Mouse (Mus musculus): ENCODE measurements around the gene Zbtb16.

Zbtb16 gene

DNA sequence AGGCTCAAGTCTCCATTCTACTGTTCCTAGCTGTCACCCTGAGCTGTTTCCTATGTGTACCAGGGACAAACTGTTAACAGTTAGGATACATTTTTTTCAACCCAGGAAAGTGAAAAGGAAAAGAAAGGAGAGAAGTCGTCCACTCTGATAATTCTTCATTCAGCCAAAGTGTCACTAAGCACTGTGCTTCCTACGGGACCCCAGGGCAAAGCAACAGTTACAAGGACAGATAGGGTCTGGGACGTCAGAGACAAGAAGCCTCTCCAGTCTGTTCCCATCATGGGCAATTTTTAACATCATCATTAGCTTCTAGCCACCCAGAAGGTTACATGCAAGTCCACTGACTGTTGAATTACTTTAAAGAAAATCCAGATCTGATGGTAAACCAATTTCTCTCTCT, 111.3 kb downstream of the Zbtb16 start:
- no peak for DNase-seq

DNA sequence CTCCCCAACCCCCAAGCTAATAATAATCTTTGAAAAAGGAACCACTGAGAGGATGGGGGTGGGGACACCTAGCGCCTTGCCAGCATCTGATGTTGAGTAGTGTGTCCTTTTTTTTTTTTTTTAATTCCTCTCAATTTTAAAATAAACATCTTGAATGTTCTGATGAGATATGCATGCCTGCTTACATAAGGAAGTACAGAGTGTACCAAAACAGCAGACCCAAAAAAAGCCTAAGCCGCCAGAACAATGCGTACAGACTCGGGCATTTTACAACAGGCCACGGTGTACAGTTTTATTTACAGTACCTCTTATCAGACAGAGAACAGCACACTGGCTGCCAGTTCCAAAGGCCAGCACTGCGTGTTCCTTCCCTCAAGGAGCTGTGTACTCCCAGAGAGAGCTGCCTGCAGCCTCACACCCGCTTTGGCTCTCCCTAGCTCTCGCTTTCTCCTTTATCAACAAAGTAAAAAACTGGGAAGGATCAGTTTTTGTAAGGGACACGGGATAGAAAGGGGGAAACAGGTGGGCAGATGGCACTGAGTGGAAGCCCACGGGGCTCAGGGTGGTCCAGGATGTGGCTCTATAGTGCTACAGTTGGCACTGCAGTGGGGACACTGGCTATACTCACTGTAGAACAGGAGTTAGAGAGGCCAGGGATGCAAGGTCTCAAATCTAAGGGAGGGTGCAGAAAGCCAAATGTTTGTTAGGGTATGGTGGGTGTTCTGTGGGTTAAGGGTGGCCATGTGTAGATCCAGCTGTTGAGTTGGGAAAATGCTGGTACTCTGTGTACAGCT, 112.3 kb downstream of the Zbtb16 start:
- DNase-seq: no peak

GRCm38 (mm10) chr9:48723025-48723424, 113.0 kb downstream of the Zbtb16 start:
- DNase-seq: no peak

DNA sequence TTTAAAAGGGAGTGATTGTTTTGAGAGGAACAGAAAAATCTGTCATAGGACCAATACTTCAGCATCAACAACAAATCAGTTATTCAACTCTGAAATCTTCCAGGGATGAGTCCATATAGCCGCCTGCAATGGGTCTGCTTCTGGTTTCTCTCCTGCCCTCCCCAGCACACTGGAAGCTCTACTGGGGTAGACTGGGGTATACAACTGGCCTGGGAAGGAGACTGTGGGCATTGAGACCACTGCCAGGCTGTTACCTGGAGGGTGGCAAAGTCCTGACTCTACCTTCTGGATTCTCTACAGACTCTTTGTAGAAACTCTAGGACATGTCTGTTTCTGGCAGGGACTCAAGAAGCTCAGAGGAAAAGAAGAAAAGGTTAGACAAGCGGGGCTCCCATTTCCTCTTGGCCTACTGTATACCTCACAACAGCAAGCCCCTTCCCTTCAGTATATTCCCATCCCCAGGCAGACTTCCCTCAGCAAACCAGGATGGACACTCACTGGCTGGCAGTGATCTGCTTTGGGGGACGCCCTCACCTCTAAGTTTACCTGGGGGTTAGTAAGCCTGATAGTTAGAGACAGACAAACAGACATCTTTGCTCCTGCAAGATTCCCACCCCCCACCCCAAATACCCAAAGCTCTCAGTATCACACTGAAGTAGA, 113.6 kb downstream of the Zbtb16 start:
- no peak for DNase-seq

DNA sequence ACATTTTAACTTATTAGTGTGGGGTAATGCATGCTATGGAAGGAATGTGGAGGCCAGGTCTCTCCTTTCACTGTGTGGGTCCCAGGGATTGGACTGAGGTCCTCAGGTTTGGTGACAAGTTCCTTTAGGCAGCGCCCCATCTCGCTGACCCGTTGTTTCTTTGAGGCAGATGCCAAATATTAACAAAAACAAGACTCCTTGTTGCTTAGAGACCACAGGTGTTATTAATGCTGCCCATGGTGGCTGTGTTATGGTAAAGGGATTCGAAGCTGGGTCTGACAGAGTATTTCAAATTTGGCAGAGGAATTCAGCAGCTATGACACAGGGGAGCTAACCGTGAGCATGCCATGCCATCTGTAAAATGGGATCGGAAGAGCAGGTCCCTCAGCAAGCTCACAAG, 114.4 kb downstream of the Zbtb16 start:
- DNase-seq: no peak

DNA sequence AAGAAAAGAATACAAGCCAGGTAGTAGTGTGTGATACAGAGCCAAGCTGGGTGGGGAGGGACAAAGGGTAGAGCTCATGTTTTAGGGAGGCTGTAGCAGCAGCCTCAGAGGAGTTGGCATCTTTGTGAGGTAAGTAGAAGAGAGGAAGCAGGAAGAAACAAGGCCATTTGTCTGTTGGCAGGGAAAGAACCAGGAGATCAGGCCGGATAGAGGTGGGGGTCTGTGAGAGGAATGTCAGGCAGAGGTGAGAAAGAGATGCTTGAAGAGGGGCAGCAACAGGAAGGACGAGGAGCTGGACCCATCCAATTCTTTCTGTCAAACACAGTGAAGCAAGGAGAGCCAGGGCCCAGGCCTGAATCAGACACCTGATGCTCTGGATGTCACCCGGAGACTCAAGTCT, 114.8 kb downstream of the Zbtb16 start:
- DNase-seq: no peak

GRCm38 (mm10) chr9:48720251-48720963, 115.6 kb downstream of the Zbtb16 start:
- no peak for DNase-seq

DNA sequence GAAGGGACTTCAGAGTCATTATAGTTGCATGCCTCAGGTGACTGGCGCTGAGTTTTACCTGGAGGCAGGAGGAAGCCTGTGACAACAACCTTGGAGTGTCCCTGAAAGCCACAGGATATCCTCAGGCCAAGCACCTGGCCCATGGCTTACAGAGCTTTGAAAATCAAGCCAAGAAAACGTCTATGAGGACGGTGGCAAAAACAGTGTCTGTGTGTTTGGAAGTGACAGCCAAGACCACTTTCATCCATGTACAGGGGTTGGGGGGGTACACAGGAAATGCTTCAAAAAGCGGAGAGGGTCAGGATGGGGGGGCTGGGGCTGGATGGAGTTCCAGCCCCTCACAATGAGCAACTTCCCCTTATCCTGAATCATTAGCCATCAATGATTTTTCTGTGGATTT, 116.4 kb downstream of the Zbtb16 start:
- DNase-seq: no peak

DNA sequence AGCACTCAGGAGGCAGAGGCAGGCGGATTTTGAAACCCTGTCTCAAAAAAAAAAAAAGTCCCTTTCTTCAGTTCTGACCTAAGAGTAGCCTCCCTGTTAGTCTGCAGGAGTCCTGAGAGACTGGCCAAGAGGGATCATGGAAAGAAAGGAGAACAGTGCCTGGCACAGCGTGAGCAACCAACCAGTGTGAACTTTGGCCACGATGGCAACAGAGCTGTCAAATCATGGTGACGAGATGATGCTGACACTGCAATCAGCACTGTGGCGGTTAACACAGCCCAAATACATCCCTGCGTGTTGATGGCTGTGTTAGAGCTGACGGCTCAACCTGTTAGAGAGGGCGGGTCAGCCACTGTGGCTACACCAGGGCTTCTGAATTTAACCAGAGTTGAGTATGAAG, 119.5 kb downstream of the Zbtb16 start:
- DNase-seq: no peak

DNA sequence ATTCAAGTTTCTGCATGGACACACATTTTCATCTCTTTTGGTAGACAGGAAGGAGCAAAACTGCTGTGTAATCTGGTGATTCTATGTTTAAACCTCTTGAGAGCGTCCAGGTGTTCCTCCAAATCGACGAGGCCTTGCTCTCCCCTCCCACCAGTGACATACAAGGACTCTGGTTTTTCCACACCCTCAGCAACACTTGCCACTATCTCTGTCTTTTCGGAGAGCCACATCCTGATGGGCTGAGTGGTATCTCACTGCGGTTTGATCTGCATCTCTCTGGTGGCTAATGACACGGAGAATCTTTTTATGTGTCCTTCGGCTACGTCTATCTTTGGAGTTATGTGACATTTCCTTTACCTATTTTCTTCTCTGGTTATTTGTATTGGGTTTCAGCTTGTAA, 121.0 kb downstream of the Zbtb16 start:
- no peak for DNase-seq

DNA sequence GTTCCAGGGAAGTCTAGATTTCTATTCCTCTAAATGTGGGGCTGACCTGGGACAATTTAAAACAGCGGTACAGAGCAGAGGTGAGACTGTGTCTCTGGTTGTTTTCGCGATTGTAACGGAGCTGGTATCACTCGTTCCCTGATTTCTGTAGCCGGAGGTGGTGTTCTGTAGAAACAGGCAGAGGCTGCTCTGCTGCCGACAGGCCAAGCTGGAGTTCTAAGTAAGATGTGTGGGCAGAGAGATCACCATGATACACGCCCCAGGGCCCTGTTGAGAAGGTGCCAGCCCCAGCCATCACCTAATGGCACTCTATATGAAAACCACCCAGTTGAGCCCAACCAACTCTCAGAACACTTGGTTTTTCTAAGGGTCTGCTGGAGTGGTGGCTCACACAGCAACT, 122.2 kb downstream of the Zbtb16 start:
- DNase-seq: no peak

DNA sequence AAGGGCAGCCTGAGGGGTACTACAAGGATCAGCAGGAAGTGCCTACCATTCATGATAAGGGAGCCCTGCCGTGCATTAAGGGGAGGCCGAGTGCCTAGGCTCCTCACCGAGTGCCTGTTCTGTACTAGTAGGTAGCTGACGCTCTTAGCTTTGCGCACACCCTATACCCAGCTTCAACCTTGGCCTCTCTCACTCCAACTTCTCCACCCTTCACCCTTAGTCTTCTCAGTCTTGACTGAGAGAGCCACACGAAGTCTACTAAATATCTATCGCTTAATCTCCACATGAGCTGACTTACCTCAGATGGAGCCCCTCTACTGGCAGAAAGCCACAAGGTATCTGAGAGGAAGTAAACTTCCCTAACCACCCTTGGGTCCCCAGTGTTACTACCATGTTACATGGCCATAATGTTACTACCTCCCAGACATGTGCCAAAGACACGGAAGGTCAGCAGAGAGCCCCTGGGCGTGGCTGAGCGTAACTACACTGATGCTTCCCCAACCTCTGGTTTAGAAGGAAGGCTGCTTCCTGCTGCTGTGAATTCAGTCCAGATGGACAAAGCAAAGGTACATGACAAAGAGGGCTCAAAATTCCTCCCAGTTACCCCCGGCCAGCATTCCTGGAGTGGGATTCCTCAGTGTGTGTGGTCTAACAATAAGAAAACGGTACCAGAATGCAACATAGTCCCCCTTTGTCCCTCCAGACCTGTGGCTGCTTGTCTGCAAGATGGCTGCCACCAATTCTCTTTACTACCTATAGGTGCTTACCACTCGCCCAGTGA, 122.8 kb downstream of the Zbtb16 start:
- no peak for DNase-seq

- DNase-seq: no peak
Observed at GRCm38 (mm10) chr9:48711826-48712225, 124.2 kb downstream of the Zbtb16 start.

DNA sequence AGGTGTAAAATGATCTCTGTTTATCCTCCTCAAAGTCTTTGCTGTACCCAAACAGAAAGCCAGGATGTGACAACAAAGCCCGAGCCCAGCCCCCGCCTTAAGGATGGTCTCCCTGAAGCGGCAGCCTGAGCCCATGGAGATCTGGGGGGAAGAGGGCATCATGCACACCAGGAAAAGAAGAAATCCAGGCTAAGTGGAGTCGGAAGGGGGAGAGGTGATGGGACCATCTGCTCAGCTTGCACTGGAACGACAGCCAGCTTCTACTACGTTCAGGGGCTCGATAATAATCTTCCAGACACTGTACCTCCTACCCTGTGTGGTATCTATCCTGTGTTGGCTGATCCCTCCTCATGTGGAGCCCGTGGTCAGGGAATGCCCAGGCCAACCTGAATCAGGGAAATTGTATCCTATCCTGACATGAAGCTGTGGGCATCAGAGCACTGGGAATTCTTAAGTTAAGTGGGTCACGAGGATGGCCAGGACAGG, 124.7 kb downstream of the Zbtb16 start:
- DNase-seq: no peak

GRCm38 (mm10) chr9:48710355-48711295, 125.4 kb downstream of the Zbtb16 start:
- DNase-seq: peak; percentile 25 to 44

GRCm38 (mm10) chr9:48707824-48708229, 128.2 kb downstream of the Zbtb16 start:
- peak in 1 of 2 experiments; percentile 22 for DNase-seq

DNA sequence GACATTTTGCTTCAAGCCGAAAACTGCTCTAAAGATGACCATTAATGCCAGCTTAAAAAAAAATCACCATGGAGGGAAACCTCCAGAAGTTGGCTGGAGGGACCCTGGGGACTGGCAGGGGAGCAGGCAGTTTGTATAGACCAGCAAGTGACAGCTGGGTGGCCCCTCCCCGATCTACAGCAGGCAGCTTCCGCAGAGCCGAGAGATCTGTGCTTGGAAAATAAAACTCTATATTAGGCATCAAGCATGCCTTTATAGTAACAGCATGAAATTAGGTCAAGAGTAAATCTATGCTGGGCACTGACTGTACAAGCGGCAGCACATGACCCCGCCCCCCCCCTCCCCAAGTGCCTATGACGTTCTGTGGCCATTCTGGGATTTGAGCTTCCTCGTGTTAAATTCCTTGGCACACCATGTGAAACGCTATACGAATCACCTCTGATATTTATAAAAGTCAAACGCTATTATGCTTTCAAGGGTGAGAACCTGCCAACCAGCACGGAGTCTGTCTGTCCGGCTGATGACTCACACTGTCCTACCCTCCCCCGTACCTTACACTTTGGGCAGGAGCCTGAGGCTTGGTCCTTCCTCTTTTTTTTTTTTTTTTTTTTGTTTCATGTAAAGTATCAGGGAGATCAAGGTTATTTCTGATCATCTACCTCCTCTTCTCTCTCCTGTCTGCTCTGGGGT, 128.7 kb downstream of the Zbtb16 start:
- peak in 1 of 2 experiments; percentile 19 for DNase-seq

GRCm38 (mm10) chr9:48701296-48701695, 134.7 kb downstream of the Zbtb16 start:
- no peak for DNase-seq

- DNase-seq: no peak
Observed at GRCm38 (mm10) chr9:48700871-48701270, 135.2 kb downstream of the Zbtb16 start.

GRCm38 (mm10) chr9:48697470-48697815, 138.6 kb downstream of the Zbtb16 start:
- no peak for DNase-seq

All from kidney, postnatal 4 days (tissue).